Mouse (Mus musculus) myocyte (in vitro differentiated cells): Measurements from ENCODE around the gene Tbcc.

Experiments used
- POLR2A ChIP-seq: IDR thresholded peaks from one replicate; pipeline ENCODE4 v1.6.1; 2011; ENCODE audit warnings: low read depth, mild to moderate bottlenecking, control low read depth, moderate library complexity; ENCODE audit not compliant: insufficient read length
- REST ChIP-seq: IDR thresholded peaks from one replicate; pipeline ENCODE4 v1.6.1; 2011; ENCODE audit warnings: mild to moderate bottlenecking, control low read depth, moderate library complexity; ENCODE audit not compliant: insufficient read depth, insufficient read length
- TCF3 ChIP-seq: IDR thresholded peaks from one replicate; pipeline ENCODE4 v1.6.1; 2011; ENCODE audit warnings: low read depth, control low read depth; ENCODE audit not compliant: insufficient read length

- TF ChIP-seq POLR2A: no peak
- no peak for TF ChIP-seq REST
- no peak for TF ChIP-seq TCF3
Observed at GRCm38 (mm10) chr17:46929277-46929676, 38.8 kb downstream of the Tbcc start.
